Mouse (Mus musculus) kidney, adult 2 months (tissue): ENCODE results near the gene Rbck1.

Experiments used
- CTCF ChIP-seq: fragments of 200-500 bp; conservative IDR thresholded peaks from 2 replicates; pipeline ENCODE4 v1.5.1; 2011; ENCODE audit warnings: low read depth, mild to moderate bottlenecking, control low read depth, low read length, moderate library complexity, mixed read lengths; ENCODE audit not compliant: insufficient read depth, insufficient read length
- POLR2A ChIP-seq: fragments of 200-500 bp; IDR thresholded peaks from one replicate; pipeline ENCODE4 v1.6.1; 2011; ENCODE audit warnings: low read depth, low read length, control low read depth

DNA sequence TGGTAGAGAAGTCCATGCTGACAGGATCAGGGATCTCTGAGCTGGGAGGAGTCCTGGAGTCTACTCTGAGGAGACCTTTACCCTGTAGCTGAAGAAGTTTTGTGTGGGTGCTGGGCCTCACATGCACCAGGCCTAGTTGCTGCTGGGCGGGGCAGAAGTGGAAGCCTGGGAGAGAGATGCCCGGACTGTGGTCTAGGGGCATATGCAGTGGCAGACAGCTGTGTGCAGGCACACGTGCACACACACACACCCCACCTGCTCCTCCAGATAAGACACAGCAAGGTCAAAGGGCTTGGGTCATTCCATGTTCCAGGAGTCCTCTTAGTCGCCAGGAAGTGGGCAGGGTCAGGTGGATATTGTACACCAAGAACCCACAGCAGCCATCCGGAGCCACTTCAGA is 27.2 kb upstream of the Rbck1 start:
- TF ChIP-seq POLR2A (no peak), CTCF (no peak)
